Mouse (Mus musculus) kidney, embryonic 16.5 days (tissue): ENCODE data around the gene Gpatch2. TPM values are rescaled to one million over a fixed set of nuclear protein-coding genes. Genes with fewer than 3 reads are reported as not detected.

Experiments used
- ATAC-seq: fragments of 200-750 bp; cut with Nextera tagmentation; 2 replicates; pipeline ENCODE4 v1.8.0; 2017; ENCODE audit warnings: moderate TSS enrichment; ENCODE audit not compliant: low FRiP score, low TSS enrichment
- H3K27ac ChIP-seq: fragments of 300-500 bp; sonication (generic); 2 replicates; pipeline ENCODE4 v1.5.1; 2014; ENCODE audit warnings: low read length
- H3K27me3 ChIP-seq: fragments of 300-500 bp; sonication (generic); 2 replicates; pipeline ENCODE4 v1.6.1; 2014; ENCODE audit warnings: low read length, control low read depth, mixed read lengths; ENCODE audit not compliant: insufficient read depth
- H3K36me3 ChIP-seq: fragments of 300-500 bp; sonication (generic); 2 replicates; pipeline ENCODE4 v1.6.1; 2014; ENCODE audit warnings: low read length, control low read depth, mixed read lengths; ENCODE audit not compliant: insufficient read depth
- H3K4me1 ChIP-seq: fragments of 300-500 bp; sonication (generic); 2 replicates; pipeline ENCODE4 v1.6.1; 2014; ENCODE audit warnings: low read length, control low read depth, mixed read lengths; ENCODE audit not compliant: insufficient read depth
- H3K4me2 ChIP-seq: fragments of 300-500 bp; sonication (generic); replicated peaks from 2 replicates; pipeline ENCODE4 v1.6.1; 2014; ENCODE audit warnings: low read depth, low read length
- H3K4me3 ChIP-seq: fragments of 300-500 bp; sonication (generic); 2 replicates; pipeline ENCODE4 v1.5.1; 2014; ENCODE audit warnings: mild to moderate bottlenecking, low read length
- H3K9ac ChIP-seq: fragments of 300-500 bp; sonication (generic); replicated peaks from 2 replicates; pipeline ENCODE4 v1.6.1; 2014; ENCODE audit warnings: low read length
- H3K9me3 ChIP-seq: fragments of 300-500 bp; sonication (generic); 2 replicates; pipeline ENCODE4 v1.6.1; 2016; ENCODE audit warnings: low read length, control low read depth
- WGBS: fragments of 180-500 bp; shearing (Covaris S2); extraction: QIAGEN DNeasy Blood & Tissue Kit; methylation state at CpG from one replicate; pipeline ENCODE4 v1.1.7; 2014; 5-methylcytosine and 5-hydroxymethylcytosine counted together
- polyA plus RNA-seq: library from polyadenylated mRNA; unstranded; fragments of >200 nt; fragmentation: Nextera tagmentation; extraction: Ambion mirVana; gene quantifications from 2 replicates; pipeline ENCODE4 v1.2.1, GENCODE M21; 2015

The Gpatch2 gene
- polyA plus RNA-seq, 1 experiment from 2014 or later = 19.9 TPM

DNA sequence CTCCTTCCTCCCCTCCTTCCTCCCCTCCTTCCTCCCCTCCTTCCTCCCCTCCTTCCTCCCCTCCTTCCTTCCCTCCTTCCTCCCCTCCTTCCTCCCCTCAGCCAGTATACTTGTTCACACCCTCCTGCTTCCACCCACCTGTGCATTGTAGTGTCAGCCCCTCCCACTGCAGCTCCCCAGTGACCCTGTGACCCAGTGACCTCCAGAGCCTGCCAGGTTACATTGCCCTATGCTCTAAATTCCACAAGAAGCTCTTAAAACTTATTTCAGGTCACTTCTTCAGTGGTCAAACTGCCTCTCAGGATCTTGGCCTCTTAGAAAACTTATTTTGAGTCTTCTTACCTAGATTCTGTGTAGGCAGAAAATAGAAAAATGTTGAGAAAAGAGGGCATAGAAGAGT, 99.2 kb downstream of the Gpatch2 start:
- Histone ChIP-seq H3K9ac (no peak overlapping the region), H3K36me3 (no peaks in the 10 kb centered on the region), H3K27ac (no peak overlapping the region), H3K4me1 (no peaks in the 10 kb centered on the region), H3K27me3 (no peaks in the 10 kb centered on the region), H3K9me3 (no peaks in the 10 kb centered on the region), H3K4me2 (no peak overlapping the region), H3K4me3 (no peak overlapping the region)
- ATAC-seq = no peak

- no peak overlapping the region for H3K4me3 ChIP-seq
- H3K4me1 ChIP-seq = no peaks in the 10 kb centered on the region
- H3K9ac ChIP-seq = no peak overlapping the region
- no peaks in the 10 kb centered on the region for H3K36me3 ChIP-seq
- no peaks in the 10 kb centered on the region for H3K27me3 ChIP-seq
- WGBS = 93% methylated on average over 2 of the region's 2 CpGs
- no peak overlapping the region for H3K4me2 ChIP-seq
- H3K9me3 ChIP-seq = no peaks in the 10 kb centered on the region
- no peak overlapping the region for H3K27ac ChIP-seq
- no peak for ATAC-seq
Observed at GRCm38 (mm10) chr1:187315821-187316220, 100.5 kb downstream of the Gpatch2 start.

- H3K27me3 ChIP-seq = no peaks in the 10 kb centered on the region
- no peak overlapping the region for H3K9ac ChIP-seq
- no peaks in the 10 kb centered on the region for H3K4me1 ChIP-seq
- H3K9me3 ChIP-seq = no peaks in the 10 kb centered on the region
- H3K4me2 ChIP-seq = no peak overlapping the region
- WGBS = 85% methylated on average over 8 of the region's 8 CpGs
- no peak for ATAC-seq
- H3K27ac ChIP-seq = no peak overlapping the region
- no peak overlapping the region for H3K4me3 ChIP-seq
- no peaks in the 10 kb centered on the region for H3K36me3 ChIP-seq
Observed at GRCm38 (mm10) chr1:187316555-187316954, 101.2 kb downstream of the Gpatch2 start.

GRCm38 (mm10) chr1:187321814-187322213, 106.5 kb downstream of the Gpatch2 start:
- Histone ChIP-seq H3K27ac (no peak overlapping the region), H3K9me3 (no peaks in the 10 kb centered on the region), H3K27me3 (no peaks in the 10 kb centered on the region), H3K4me3 (no peak overlapping the region), H3K4me1 (no peaks in the 10 kb centered on the region), H3K4me2 (no peak overlapping the region), H3K36me3 (no peaks in the 10 kb centered on the region), H3K9ac (no peak overlapping the region)
- 86% methylated on average over 3 of the region's 3 CpGs for WGBS
- no peak for ATAC-seq

GRCm38 (mm10) chr1:187322505-187323208, 107.3 kb downstream of the Gpatch2 start:
- no peaks in the 10 kb centered on the region for H3K4me1 ChIP-seq
- H3K27me3 ChIP-seq = no peaks in the 10 kb centered on the region
- no peak overlapping the region for H3K9ac ChIP-seq
- no peaks in the 10 kb centered on the region for H3K9me3 ChIP-seq
- no peak overlapping the region for H3K27ac ChIP-seq
- H3K36me3 ChIP-seq = no peaks in the 10 kb centered on the region
- no peak for ATAC-seq
- H3K4me2 ChIP-seq = no peak overlapping the region
- WGBS = 77% methylated on average over 8 of the region's 8 CpGs
- no peak overlapping the region for H3K4me3 ChIP-seq

GRCm38 (mm10) chr1:187323209-187323589, 107.9 kb downstream of the Gpatch2 start:
- 94% methylated on average over 1 of the region's 1 CpGs for WGBS
- no peak for ATAC-seq
- no peak overlapping the region for H3K27ac ChIP-seq
- H3K9me3 ChIP-seq = no peaks in the 10 kb centered on the region
- H3K4me3 ChIP-seq = no peak overlapping the region
- H3K4me2 ChIP-seq = no peak overlapping the region
- no peak overlapping the region for H3K9ac ChIP-seq
- no peaks in the 10 kb centered on the region for H3K36me3 ChIP-seq
- no peaks in the 10 kb centered on the region for H3K27me3 ChIP-seq
- no peaks in the 10 kb centered on the region for H3K4me1 ChIP-seq

- Histone ChIP-seq H3K9ac (no peak overlapping the region), H3K36me3 (peaks cover 14% of the 10 kb centered on the region; the same call in 1 of the 2 replicates), H3K4me3 (no peak overlapping the region), H3K4me2 (no peak overlapping the region), H3K9me3 (no peaks in the 10 kb centered on the region), H3K27ac (no peak overlapping the region), H3K4me1 (no peaks in the 10 kb centered on the region), H3K27me3 (no peaks in the 10 kb centered on the region)
- 39% methylated on average over 2 of the region's 2 CpGs for WGBS
- ATAC-seq = no peak
Observed at GRCm38 (mm10) chr1:187342551-187342950, 127.2 kb downstream of the Gpatch2 start.

DNA sequence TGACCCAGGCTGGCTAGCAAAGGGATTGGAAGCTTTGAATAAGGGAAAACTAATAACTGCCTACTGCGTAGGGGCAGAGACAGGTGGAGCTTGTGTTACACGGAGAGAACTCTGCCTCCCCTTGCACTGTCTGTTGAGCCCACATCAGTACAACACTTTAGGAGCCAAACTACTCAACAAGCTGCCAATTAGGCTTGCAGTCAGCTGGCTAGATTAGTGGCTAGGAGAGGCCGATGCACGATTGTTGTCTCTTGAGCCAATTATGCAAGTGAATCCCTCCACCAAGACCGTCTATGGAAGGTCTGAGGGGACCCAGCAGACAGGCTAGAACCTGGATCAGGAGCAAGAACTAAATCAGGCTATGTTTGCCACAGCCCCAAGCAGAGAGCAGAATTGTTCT, 129.8 kb downstream of the Gpatch2 start:
- Histone ChIP-seq H3K4me1 (no peaks in the 10 kb centered on the region), H3K9ac (no peak overlapping the region), H3K4me2 (no peak overlapping the region), H3K27me3 (no peaks in the 10 kb centered on the region), H3K36me3 (peaks cover 27% of the 10 kb centered on the region; the same call in 1 of the 2 replicates), H3K4me3 (no peak overlapping the region), H3K27ac (no peak overlapping the region), H3K9me3 (no peaks in the 10 kb centered on the region)
- 79% methylated on average over 5 of the region's 5 CpGs for WGBS
- no peak for ATAC-seq

- Histone ChIP-seq H3K36me3 (peaks cover 27% of the 10 kb centered on the region; the same call in 1 of the 2 replicates), H3K4me1 (no peaks in the 10 kb centered on the region), H3K27me3 (no peaks in the 10 kb centered on the region), H3K27ac (no peak overlapping the region), H3K4me2 (no peak overlapping the region), H3K9me3 (no peaks in the 10 kb centered on the region), H3K9ac (no peak overlapping the region), H3K4me3 (no peak overlapping the region)
- 91% methylated on average over 11 of the region's 11 CpGs for WGBS
- no peak for ATAC-seq
Observed at GRCm38 (mm10) chr1:187346923-187347322, 131.6 kb downstream of the Gpatch2 start.

GRCm38 (mm10) chr1:187347606-187348005, 132.3 kb downstream of the Gpatch2 start:
- no peaks in the 10 kb centered on the region for H3K4me1 ChIP-seq
- 92% methylated on average over 6 of the region's 6 CpGs for WGBS
- H3K9ac ChIP-seq = no peak overlapping the region
- H3K4me2 ChIP-seq = no peak overlapping the region
- H3K27ac ChIP-seq = no peak overlapping the region
- no peak overlapping the region for H3K4me3 ChIP-seq
- no peaks in the 10 kb centered on the region for H3K9me3 ChIP-seq
- H3K27me3 ChIP-seq = no peaks in the 10 kb centered on the region
- peaks cover 27% of the 10 kb centered on the region; the same call in 1 of the 2 replicates for H3K36me3 ChIP-seq
- ATAC-seq = no peak
